Mouse (Mus musculus): Measurements from ENCODE around the gene Aff3. TPM values are rescaled to one million over a fixed set of nuclear protein-coding genes. Genes with fewer than 3 reads are reported as not detected.

The Aff3 gene
- polyA plus RNA-seq, 2 experiments, result 0.18 to 0.22 TPM

DNA sequence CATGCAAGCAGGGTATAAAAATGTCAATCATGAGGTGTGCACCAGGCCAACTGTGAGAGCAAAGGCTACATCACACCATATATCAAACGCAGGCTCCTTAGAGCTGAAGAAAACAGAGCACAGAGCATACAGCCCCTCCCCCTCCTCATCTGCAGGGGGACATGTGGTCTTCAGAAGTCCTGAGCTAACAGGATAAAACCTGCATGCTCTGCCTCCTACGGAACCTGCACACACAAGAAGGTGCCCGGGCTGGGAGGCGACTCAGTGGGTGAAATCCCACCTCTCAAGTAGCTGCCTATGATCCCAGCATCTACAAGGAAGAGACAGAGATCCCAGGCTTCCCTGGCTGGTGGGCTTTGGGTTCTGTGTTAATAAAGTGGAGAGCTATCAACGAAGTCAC, 70.0 kb downstream of the Aff3 start:
- no peaks in the 10 kb centered on the region for H3K4me1 ChIP-seq (replicated peaks; ENCODE audit: control insufficient read depth in 2 of 2, insufficient read depth in 2 of 2, low read length in 1 of 2)
- no peaks in the 10 kb centered on the region for H3K27me3 ChIP-seq (ENCODE audit: control insufficient read depth, insufficient read depth, low read length)
- DNase-seq (ENCODE audit: low read depth in 3 of 3, low spot score in 3 of 3) (no peak), ATAC-seq (ENCODE audit: insufficient read depth) (no peak)
- H3K4me2 ChIP-seq (ENCODE audit: low read depth), result no peak overlapping the region
- WGBS (ENCODE audit: insufficient replicate concordance), result 45% methylated on average over 5 of the region's 5 CpGs
- no peak overlapping the region for H3K27ac ChIP-seq
- no peaks in the 10 kb centered on the region for H3K9me3 ChIP-seq (ENCODE audit: control insufficient read depth, low read length)
- no peak overlapping the region for H3K4me3 ChIP-seq (ENCODE audit: insufficient read depth in 1 of 2, low read depth in 2 of 2, low read length in 2 of 2)
- H3K36me3 ChIP-seq (replicated peaks; ENCODE audit: control insufficient read depth, insufficient read depth, low read depth), result no peaks in the 10 kb centered on the region
- H3K9ac ChIP-seq (replicated peaks), result no peak overlapping the region
- TF ChIP-seq CTCF (IDR thresholded peaks at IDR 0.05; ENCODE audit: low read depth) (no peak), EP300 (IDR thresholded peaks at IDR 0.05; ENCODE audit: low read depth) (no peak)

- no peak overlapping the region for H3K27ac ChIP-seq
- H3K4me1 ChIP-seq (replicated peaks; ENCODE audit: control insufficient read depth in 2 of 2, insufficient read depth in 2 of 2, low read length in 1 of 2), result no peaks in the 10 kb centered on the region
- no peaks in the 10 kb centered on the region for H3K27me3 ChIP-seq (ENCODE audit: control insufficient read depth, insufficient read depth, low read length)
- WGBS (ENCODE audit: insufficient replicate concordance), result 54% methylated on average over 8 of the region's 8 CpGs
- no peak overlapping the region for H3K4me2 ChIP-seq (ENCODE audit: low read depth)
- H3K9me3 ChIP-seq (ENCODE audit: control insufficient read depth, low read length), result no peaks in the 10 kb centered on the region
- H3K9ac ChIP-seq (replicated peaks), result no peak overlapping the region
- DNase-seq (ENCODE audit: low read depth in 3 of 3, low spot score in 3 of 3) (no peak), ATAC-seq (ENCODE audit: insufficient read depth) (no peak)
- no peak overlapping the region for H3K4me3 ChIP-seq (ENCODE audit: insufficient read depth in 1 of 2, low read depth in 2 of 2, low read length in 2 of 2)
- no peaks in the 10 kb centered on the region for H3K36me3 ChIP-seq (replicated peaks; ENCODE audit: control insufficient read depth, insufficient read depth, low read depth)
- TF ChIP-seq EP300 (IDR thresholded peaks at IDR 0.05; ENCODE audit: low read depth) (no peak), CTCF (IDR thresholded peaks at IDR 0.05; ENCODE audit: low read depth) (no peak)
These were observed 73.6 kb downstream of the Aff3 start for GRCm38 (mm10) chr1:38591194-38591593.

- WGBS (ENCODE audit: insufficient replicate concordance), result 69% methylated on average over 6 of the region's 6 CpGs
These were observed 76.0 kb downstream of the Aff3 start for GRCm38 (mm10) chr1:38588741-38589140.

DNA sequence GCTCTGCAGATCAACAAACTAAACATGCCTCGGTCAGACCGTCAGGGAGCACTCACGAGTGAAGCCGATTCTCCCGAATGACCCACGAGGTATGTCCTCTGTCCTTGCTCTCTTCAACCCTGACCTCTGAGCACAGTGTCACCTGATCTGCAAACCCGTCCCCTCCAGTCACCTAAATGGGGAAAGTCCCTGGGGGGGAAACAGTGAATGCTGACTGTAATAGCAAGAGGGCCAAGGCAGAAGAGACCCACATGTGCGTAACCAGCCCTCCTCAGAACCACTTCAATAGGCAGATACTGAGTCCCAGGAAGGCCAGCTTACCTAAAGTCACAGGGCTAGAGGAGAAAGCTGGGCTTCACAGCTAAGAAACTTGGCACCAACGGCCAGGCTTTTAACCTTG, 82.4 kb downstream of the Aff3 start:
- H3K27me3 ChIP-seq (ENCODE audit: control insufficient read depth, insufficient read depth, low read length), result no peaks in the 10 kb centered on the region
- H3K9me3 ChIP-seq (ENCODE audit: control insufficient read depth, low read length), result no peaks in the 10 kb centered on the region
- TF ChIP-seq CTCF (IDR thresholded peaks at IDR 0.05; ENCODE audit: low read depth), result no peak
- no peak for TF ChIP-seq EP300 (IDR thresholded peaks at IDR 0.05; ENCODE audit: low read depth)
- ATAC-seq (ENCODE audit: insufficient read depth) (no peak), DNase-seq (ENCODE audit: low read depth in 3 of 3, low spot score in 3 of 3) (no peak)
- no peak overlapping the region for H3K9ac ChIP-seq (replicated peaks)
- H3K27ac ChIP-seq, result no peak overlapping the region
- 61% methylated on average over 9 of the region's 9 CpGs for WGBS (ENCODE audit: insufficient replicate concordance)
- H3K4me2 ChIP-seq (ENCODE audit: low read depth), result no peak overlapping the region
- H3K4me1 ChIP-seq (replicated peaks; ENCODE audit: control insufficient read depth in 2 of 2, insufficient read depth in 2 of 2, low read length in 1 of 2), result no peaks in the 10 kb centered on the region
- no peaks in the 10 kb centered on the region for H3K36me3 ChIP-seq (replicated peaks; ENCODE audit: control insufficient read depth, insufficient read depth, low read depth)
- no peak overlapping the region for H3K4me3 ChIP-seq (ENCODE audit: insufficient read depth in 1 of 2, low read depth in 2 of 2, low read length in 2 of 2)

More at GRCm38 (mm10) chr1:38588741-38589140, 76.0 kb downstream of the Aff3 start:
- H3K27ac ChIP-seq, result no peak overlapping the region
- H3K4me2 ChIP-seq (ENCODE audit: low read depth), result no peak overlapping the region
- DNase-seq (ENCODE audit: low read depth in 3 of 3, low spot score in 3 of 3) (no peak), ATAC-seq (ENCODE audit: insufficient read depth) (no peak)
- H3K36me3 ChIP-seq (replicated peaks; ENCODE audit: control insufficient read depth, insufficient read depth, low read depth), result no peaks in the 10 kb centered on the region
- no peaks in the 10 kb centered on the region for H3K27me3 ChIP-seq (ENCODE audit: control insufficient read depth, insufficient read depth, low read length)
- no peak overlapping the region for H3K4me3 ChIP-seq (ENCODE audit: insufficient read depth in 1 of 2, low read depth in 2 of 2, low read length in 2 of 2)
- TF ChIP-seq EP300 (IDR thresholded peaks at IDR 0.05; ENCODE audit: low read depth), result no peak
- no peaks in the 10 kb centered on the region for H3K4me1 ChIP-seq (replicated peaks; ENCODE audit: control insufficient read depth in 2 of 2, insufficient read depth in 2 of 2, low read length in 1 of 2)
- H3K9me3 ChIP-seq (ENCODE audit: control insufficient read depth, low read length), result no peaks in the 10 kb centered on the region
- H3K9ac ChIP-seq (replicated peaks), result no peak overlapping the region

DNA sequence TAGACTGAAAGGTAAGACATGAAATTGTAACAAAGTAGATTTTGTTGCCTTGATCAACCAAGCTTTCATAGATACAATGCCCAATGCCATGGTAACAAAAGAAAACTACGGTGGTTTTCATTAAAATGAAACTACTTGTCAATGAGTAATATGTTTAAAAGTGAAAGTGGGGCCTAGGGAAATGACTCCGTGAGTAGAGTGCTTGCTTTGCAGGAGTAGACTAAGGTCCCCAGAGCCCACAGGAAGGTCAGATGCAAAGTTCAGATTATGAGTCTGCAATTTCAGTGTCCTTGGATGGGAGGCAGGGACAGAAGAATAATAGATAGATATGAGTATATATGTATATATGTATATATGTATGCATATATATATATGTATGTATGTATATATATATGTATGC, 84.2 kb downstream of the Aff3 start:
- no peak overlapping the region for H3K4me2 ChIP-seq (ENCODE audit: low read depth)
- no peaks in the 10 kb centered on the region for H3K27me3 ChIP-seq (ENCODE audit: control insufficient read depth, insufficient read depth, low read length)
- DNase-seq (ENCODE audit: low read depth in 3 of 3, low spot score in 3 of 3) (no peak), ATAC-seq (ENCODE audit: insufficient read depth) (no peak)
- WGBS (ENCODE audit: insufficient replicate concordance), result 45% methylated on average over 2 of the region's 2 CpGs
- TF ChIP-seq CTCF (IDR thresholded peaks at IDR 0.05; ENCODE audit: low read depth), result no peak
- no peak for TF ChIP-seq EP300 (IDR thresholded peaks at IDR 0.05; ENCODE audit: low read depth)
- H3K9me3 ChIP-seq (ENCODE audit: control insufficient read depth, low read length), result no peaks in the 10 kb centered on the region
- H3K9ac ChIP-seq (replicated peaks), result no peak overlapping the region
- no peaks in the 10 kb centered on the region for H3K4me1 ChIP-seq (replicated peaks; ENCODE audit: control insufficient read depth in 2 of 2, insufficient read depth in 2 of 2, low read length in 1 of 2)
- no peak overlapping the region for H3K4me3 ChIP-seq (ENCODE audit: insufficient read depth in 1 of 2, low read depth in 2 of 2, low read length in 2 of 2)
- H3K36me3 ChIP-seq (replicated peaks; ENCODE audit: control insufficient read depth, insufficient read depth, low read depth), result no peaks in the 10 kb centered on the region
- no peak overlapping the region for H3K27ac ChIP-seq
